Mouse (Mus musculus) liver, embryonic 16.5 days (tissue): Measurements from ENCODE around the gene Tmem107. TPM values are rescaled to one million over a fixed set of nuclear protein-coding genes. Genes with fewer than 3 reads are reported as not detected.

Experiments used
- ATAC-seq: fragments of 200-750 bp; cut with Nextera tagmentation; 2 replicates; pipeline ENCODE4 v1.8.0; 2017; ENCODE audit warnings: low read depth, mild to moderate bottlenecking, moderate number of reproducible peaks, moderate library complexity
- H3K27ac ChIP-seq: fragments of 300-500 bp; sonication (generic); 2 replicates; pipeline ENCODE4 v1.5.1; 2014; ENCODE audit warnings: mild to moderate bottlenecking, low read length
- H3K27me3 ChIP-seq: fragments of 300-500 bp; sonication (generic); 2 replicates; pipeline ENCODE4 v1.6.1; 2014; ENCODE audit warnings: low read depth, low read length, mixed read lengths; ENCODE audit not compliant: control insufficient read depth, insufficient read depth
- H3K36me3 ChIP-seq: fragments of 300-500 bp; sonication (generic); 2 replicates; pipeline ENCODE4 v1.6.1; 2014; ENCODE audit warnings: mild to moderate bottlenecking; ENCODE audit not compliant: control insufficient read depth, insufficient read depth
- H3K4me1 ChIP-seq: fragments of 300-500 bp; sonication (generic); 2 replicates; pipeline ENCODE4 v1.6.1; 2014; ENCODE audit warnings: low read depth, low read length, mixed read lengths; ENCODE audit not compliant: control insufficient read depth
- H3K4me2 ChIP-seq: fragments of 300-500 bp; sonication (generic); 2 replicates; pipeline ENCODE4 v1.6.1; 2014; ENCODE audit warnings: low read depth, low read length, mixed read lengths
- H3K4me3 ChIP-seq: fragments of 300-500 bp; sonication (generic); 2 replicates; pipeline ENCODE4 v1.5.1; 2014; ENCODE audit warnings: low read depth, mild to moderate bottlenecking, low read length
- H3K9ac ChIP-seq: fragments of 300-500 bp; sonication (generic); 2 replicates; pipeline ENCODE4 v1.6.1; 2014; ENCODE audit warnings: low read depth, low read length
- H3K9me3 ChIP-seq: fragments of 300-500 bp; sonication (generic); replicated peaks from 2 replicates; pipeline ENCODE4 v1.6.1; 2016; ENCODE audit warnings: low read length; ENCODE audit not compliant: control insufficient read depth
- WGBS: fragments of 180-500 bp; shearing (Covaris S2); extraction: QIAGEN DNeasy Blood & Tissue Kit; methylation state at CpG from one replicate; pipeline ENCODE4 v1.1.7; 2014; ENCODE audit not compliant: insufficient replicate concordance; 5-methylcytosine and 5-hydroxymethylcytosine counted together
- polyA plus RNA-seq: library from polyadenylated mRNA; unstranded; fragments of >200 nt; fragmentation: Nextera tagmentation; extraction: Ambion mirVana; gene quantifications from 2 replicates; pipeline ENCODE4 v1.2.1, GENCODE M21; 2015

Gene Tmem107
- polyA plus RNA-seq, 1 experiment from 2014 or later = 21.7 TPM

- no peak for ATAC-seq
- Histone ChIP-seq H3K27me3 (no peaks in the 10 kb centered on the region), H3K9ac (no peak overlapping the region), H3K36me3 (peaks cover 65% of the 10 kb centered on the region), H3K9me3 (no peaks in the 10 kb centered on the region), H3K4me3 (no peak overlapping the region), H3K4me2 (no peak overlapping the region), H3K4me1 (peaks cover 10% of the 10 kb centered on the region), H3K27ac (no peak overlapping the region)
- 64% methylated on average over 6 of the region's 6 CpGs for WGBS
Observed at GRCm38 (mm10) chr11:69105227-69105626, 34.6 kb downstream of the Tmem107 start.

GRCm38 (mm10) chr11:69105796-69106195 is 35.2 kb downstream of the Tmem107 start:
- Histone ChIP-seq H3K36me3 (peaks cover 62% of the 10 kb centered on the region), H3K27ac (no peak overlapping the region), H3K9ac (no peak overlapping the region), H3K27me3 (no peaks in the 10 kb centered on the region), H3K4me2 (no peak overlapping the region), H3K4me1 (peaks cover 8% of the 10 kb centered on the region), H3K9me3 (no peaks in the 10 kb centered on the region), H3K4me3 (no peak overlapping the region)
- 74% methylated on average over 2 of the region's 2 CpGs for WGBS
- no peak for ATAC-seq

GRCm38 (mm10) chr11:69106299-69106698 is 35.7 kb downstream of the Tmem107 start:
- WGBS = 82% methylated on average over 11 of the region's 11 CpGs
- no peak overlapping the region for H3K4me2 ChIP-seq
- H3K27ac ChIP-seq = no peak overlapping the region
- H3K4me3 ChIP-seq = no peak overlapping the region
- ATAC-seq = no peak
- H3K27me3 ChIP-seq = no peaks in the 10 kb centered on the region
- H3K4me1 ChIP-seq = peaks cover 11% of the 10 kb centered on the region
- no peak overlapping the region for H3K9ac ChIP-seq
- H3K9me3 ChIP-seq = no peaks in the 10 kb centered on the region
- peaks cover 59% of the 10 kb centered on the region for H3K36me3 ChIP-seq

- H3K9ac ChIP-seq = no peak overlapping the region
- H3K9me3 ChIP-seq = no peaks in the 10 kb centered on the region
- no peak overlapping the region for H3K4me2 ChIP-seq
- WGBS = 83% methylated on average over 11 of the region's 11 CpGs
- H3K36me3 ChIP-seq = peaks cover 55% of the 10 kb centered on the region
- H3K4me1 ChIP-seq = peaks cover 12% of the 10 kb centered on the region
- H3K4me3 ChIP-seq = no peak overlapping the region
- no peak for ATAC-seq
- no peaks in the 10 kb centered on the region for H3K27me3 ChIP-seq
- no peak overlapping the region for H3K27ac ChIP-seq
Observed at GRCm38 (mm10) chr11:69106842-69107241, 36.2 kb downstream of the Tmem107 start.

GRCm38 (mm10) chr11:69107676-69108075 is 37.1 kb downstream of the Tmem107 start:
- H3K4me3 ChIP-seq = no peak overlapping the region
- no peak for ATAC-seq
- WGBS = 78% methylated on average over 11 of the region's 11 CpGs
- H3K36me3 ChIP-seq = peaks cover 47% of the 10 kb centered on the region
- no peak overlapping the region for H3K27ac ChIP-seq
- H3K9ac ChIP-seq = no peak overlapping the region
- H3K4me2 ChIP-seq = no peak overlapping the region
- no peaks in the 10 kb centered on the region for H3K9me3 ChIP-seq
- peaks cover 12% of the 10 kb centered on the region for H3K4me1 ChIP-seq
- H3K27me3 ChIP-seq = no peaks in the 10 kb centered on the region; the same call in 1 of the 2 replicates

GRCm38 (mm10) chr11:69108223-69108622 is 37.6 kb downstream of the Tmem107 start:
- H3K27me3 ChIP-seq = peaks cover 2% of the 10 kb centered on the region; the same call in 1 of the 2 replicates
- ATAC-seq = no peak
- H3K9ac ChIP-seq = no peak overlapping the region
- H3K9me3 ChIP-seq = no peaks in the 10 kb centered on the region
- no peak overlapping the region for H3K4me3 ChIP-seq
- H3K27ac ChIP-seq = no peak overlapping the region
- H3K4me2 ChIP-seq = no peak overlapping the region
- peaks cover 42% of the 10 kb centered on the region for H3K36me3 ChIP-seq
- H3K4me1 ChIP-seq = peaks cover 12% of the 10 kb centered on the region
- WGBS = 79% methylated on average over 9 of the region's 9 CpGs

- no peak overlapping the region for H3K27ac ChIP-seq
- H3K36me3 ChIP-seq = peaks cover 32% of the 10 kb centered on the region
- no peak for ATAC-seq
- peaks cover 3% of the 10 kb centered on the region; the same call in 1 of the 2 replicates for H3K27me3 ChIP-seq
- no peak overlapping the region for H3K9ac ChIP-seq
- 73% methylated on average over 13 of the region's 13 CpGs for WGBS
- H3K4me3 ChIP-seq = no peak overlapping the region
- no peaks in the 10 kb centered on the region for H3K9me3 ChIP-seq
- H3K4me1 ChIP-seq = peaks cover 12% of the 10 kb centered on the region
- H3K4me2 ChIP-seq = peak overlapping the region; percentile 74; the same call in 1 of the 2 replicates
Observed at GRCm38 (mm10) chr11:69109032-69109900, 38.7 kb downstream of the Tmem107 start.

GRCm38 (mm10) chr11:69110319-69111046 is 39.9 kb downstream of the Tmem107 start:
- H3K4me1 ChIP-seq = peaks cover 12% of the 10 kb centered on the region
- peak; percentile 73 for ATAC-seq
- H3K4me2 ChIP-seq = peak overlapping the region; percentile 74
- H3K9ac ChIP-seq = peak overlapping the region; percentile 54
- under 1% methylated on average over 30 of the region's 30 CpGs for WGBS
- peaks cover 20% of the 10 kb centered on the region for H3K36me3 ChIP-seq
- H3K9me3 ChIP-seq = no peaks in the 10 kb centered on the region
- peak overlapping the region; percentile 55 for H3K27ac ChIP-seq
- peak overlapping the region; percentile 58 for H3K4me3 ChIP-seq
- H3K27me3 ChIP-seq = peaks cover 3% of the 10 kb centered on the region; the same call in 1 of the 2 replicates
